Mouse (Mus musculus): Measurements from ENCODE around the gene Tnks2. TPM values are rescaled to one million over a fixed set of nuclear protein-coding genes. Genes with fewer than 3 reads are reported as not detected.

The Tnks2 gene
- polyA plus RNA-seq, 1 experiment from 2014 or later: 13.9 TPM

DNA sequence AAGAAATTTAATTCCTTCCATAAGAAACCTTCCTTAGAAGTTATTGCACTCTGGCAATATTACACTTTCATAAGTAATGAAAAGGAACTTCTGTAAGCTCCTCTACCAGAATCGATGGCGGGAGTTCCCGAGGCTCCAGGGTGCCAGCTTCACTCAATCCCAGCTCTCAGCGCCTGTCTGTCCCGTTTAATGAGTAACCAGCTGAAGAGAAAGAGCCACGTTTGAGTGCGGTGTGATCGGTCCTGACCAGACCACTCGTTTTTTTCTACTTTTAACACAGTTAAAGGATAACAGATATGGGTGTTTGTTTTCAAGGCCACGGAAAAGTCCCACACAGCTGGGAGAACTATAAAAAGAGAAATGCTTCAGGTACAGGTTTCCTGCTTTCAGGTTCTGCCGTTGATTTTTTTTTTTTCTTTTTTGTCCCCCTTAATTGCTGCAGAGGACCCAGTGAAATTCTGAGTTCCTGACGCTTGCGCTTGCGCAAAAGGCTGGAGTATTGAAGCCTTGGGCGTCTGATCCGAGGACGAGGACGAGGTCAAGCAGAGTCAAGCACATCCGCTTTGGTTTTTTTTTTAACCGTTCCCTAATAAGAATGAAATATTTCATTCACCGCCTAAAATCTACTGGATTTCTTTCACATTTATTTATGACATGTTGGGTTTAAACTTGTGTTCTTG is 25.5 kb upstream of the Tnks2 start:
- Histone ChIP-seq H3K4me2 (replicated peaks; ENCODE audit: low read depth) (peak overlapping the region; percentile 40), H3K36me3 (ENCODE audit: control insufficient read depth, insufficient read depth, low read length) (no peaks in the 10 kb centered on the region), H3K4me3 (ENCODE audit: low read depth, low read length) (no peak overlapping the region), H3K27me3 (ENCODE audit: control insufficient read depth, insufficient read depth, low read length) (no peaks in the 10 kb centered on the region), H3K4me1 (replicated peaks; ENCODE audit: control insufficient read depth, insufficient read depth) (no peaks in the 10 kb centered on the region), H3K9ac (ENCODE audit: low read length) (no peak overlapping the region), H3K27ac (replicated peaks) (no peak overlapping the region), H3K9me3 (ENCODE audit: control insufficient read depth, low read length) (no peaks in the 10 kb centered on the region)
- 41% methylated on average over 21 of the region's 21 CpGs for WGBS
- TF ChIP-seq CTCF (IDR thresholded peaks at IDR 0.05; ENCODE audit: low read depth) (no peak), EP300 (optimal IDR thresholded peaks at IDR 0.05) (no peak)
- ATAC-seq (ENCODE audit: low FRiP score, low TSS enrichment): no peak
- peak; percentile 33 for DNase-seq (ENCODE audit: low spot score)

DNA sequence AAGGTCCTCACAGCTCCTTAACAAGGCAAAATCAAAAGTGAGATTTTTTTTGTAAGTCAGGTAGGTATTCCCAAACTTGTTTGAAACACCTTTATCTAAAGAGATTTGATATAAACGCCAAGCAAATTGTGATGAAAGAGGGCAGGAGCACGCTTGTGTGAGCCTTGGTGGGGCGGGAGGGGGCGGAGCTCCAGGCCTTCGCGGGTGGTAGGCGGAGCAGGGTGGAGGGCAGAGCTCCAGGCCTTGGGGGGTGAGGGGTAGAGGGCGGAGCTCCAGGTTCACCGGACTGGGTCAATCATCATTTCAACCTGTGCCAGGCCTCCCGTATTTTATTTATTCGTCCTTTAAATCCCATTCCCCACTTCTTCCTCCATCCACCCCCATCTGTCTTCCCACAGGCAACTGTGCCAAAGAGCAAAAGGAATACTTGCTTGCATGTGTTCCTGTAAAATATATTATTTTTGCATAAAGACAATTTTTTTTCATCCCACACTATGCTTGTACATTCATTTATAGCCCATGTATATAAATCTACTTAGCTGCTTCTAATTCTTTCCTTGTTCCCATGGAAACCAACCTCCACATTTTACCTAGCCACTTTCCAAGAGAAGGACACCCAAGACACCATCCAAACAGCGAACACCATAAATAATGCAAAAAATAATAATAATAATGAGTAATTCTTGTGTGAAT is 24.4 kb upstream of the Tnks2 start:
- peak; percentile 59; the same call in 1 of the 2 replicates for ATAC-seq (ENCODE audit: low FRiP score, low TSS enrichment)
- Histone ChIP-seq H3K27ac (replicated peaks) (no peak overlapping the region), H3K27me3 (ENCODE audit: control insufficient read depth, insufficient read depth, low read length) (no peaks in the 10 kb centered on the region), H3K4me1 (replicated peaks; ENCODE audit: control insufficient read depth, insufficient read depth) (no peaks in the 10 kb centered on the region), H3K4me2 (replicated peaks; ENCODE audit: low read depth) (no peak overlapping the region), H3K36me3 (ENCODE audit: control insufficient read depth, insufficient read depth, low read length) (no peaks in the 10 kb centered on the region), H3K9ac (ENCODE audit: low read length) (no peak overlapping the region), H3K9me3 (ENCODE audit: control insufficient read depth, low read length) (no peaks in the 10 kb centered on the region), H3K4me3 (ENCODE audit: low read depth, low read length) (no peak overlapping the region)
- DNase-seq (ENCODE audit: low spot score): peak; percentile 58
- 30% methylated on average over 12 of the region's 12 CpGs for WGBS
- TF ChIP-seq EP300 (optimal IDR thresholded peaks at IDR 0.05): no peak
- no peak for TF ChIP-seq CTCF (IDR thresholded peaks at IDR 0.05; ENCODE audit: low read depth)

- Histone ChIP-seq H3K4me3 (ENCODE audit: low read depth, low read length) (no peak overlapping the region), H3K4me1 (replicated peaks; ENCODE audit: control insufficient read depth, insufficient read depth) (no peaks in the 10 kb centered on the region), H3K36me3 (ENCODE audit: control insufficient read depth, insufficient read depth, low read length) (no peaks in the 10 kb centered on the region), H3K27me3 (ENCODE audit: control insufficient read depth, insufficient read depth, low read length) (no peaks in the 10 kb centered on the region), H3K4me2 (replicated peaks; ENCODE audit: low read depth) (no peak overlapping the region), H3K9me3 (ENCODE audit: control insufficient read depth, low read length) (no peaks in the 10 kb centered on the region), H3K27ac (replicated peaks) (no peak overlapping the region), H3K9ac (ENCODE audit: low read length) (no peak overlapping the region)
- no peak for TF ChIP-seq EP300 (optimal IDR thresholded peaks at IDR 0.05)
- TF ChIP-seq CTCF (IDR thresholded peaks at IDR 0.05; ENCODE audit: low read depth): no peak
- no peak for DNase-seq (ENCODE audit: low spot score)
- 49% methylated on average over 8 of the region's 8 CpGs for WGBS
- ATAC-seq (ENCODE audit: low FRiP score, low TSS enrichment): no peak
These were observed 22.0 kb upstream of the Tnks2 start for GRCm38 (mm10) chr19:36812011-36812410.

DNA sequence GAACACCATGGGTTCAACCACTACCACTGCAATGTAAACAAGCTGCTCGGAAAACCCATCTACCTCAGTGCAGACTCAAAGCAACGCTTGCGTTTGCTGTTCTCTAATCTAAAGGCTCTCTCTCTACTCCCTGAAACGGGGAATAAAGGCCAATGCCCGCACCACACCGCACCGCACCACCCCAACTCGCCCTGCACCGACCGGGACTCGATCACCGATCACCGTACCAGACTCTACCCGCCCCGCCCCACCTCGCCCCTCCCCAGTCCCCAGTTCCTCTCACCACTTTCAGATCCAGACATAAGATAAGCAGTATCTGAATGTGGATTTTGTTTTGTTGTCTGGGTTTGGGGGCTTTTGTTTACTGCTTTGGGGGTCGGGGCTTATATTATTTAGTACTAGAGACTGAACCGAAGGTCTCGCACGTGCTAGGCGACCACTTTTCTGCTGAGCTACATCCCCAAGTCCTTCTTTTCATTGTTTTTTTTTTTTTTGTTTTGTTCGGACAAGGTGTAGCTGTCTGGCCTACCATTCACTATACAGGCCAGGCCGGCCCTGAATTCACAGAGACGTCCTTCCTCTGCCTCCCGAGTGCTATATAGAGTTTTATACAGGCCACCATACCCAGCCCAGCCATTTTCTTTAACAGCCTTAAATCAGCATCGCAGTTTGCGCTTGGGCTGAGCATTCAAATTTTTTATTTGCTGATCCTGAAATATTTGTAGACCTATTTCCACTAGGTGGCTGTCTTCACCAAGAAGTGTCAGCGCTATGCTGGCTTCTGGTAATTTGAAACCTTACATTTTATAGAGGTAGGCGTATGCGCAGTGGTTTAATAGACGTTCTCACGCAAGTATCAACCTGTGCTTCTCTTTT is 18.4 kb upstream of the Tnks2 start:
- no peak overlapping the region for H3K9ac ChIP-seq (ENCODE audit: low read length)
- H3K36me3 ChIP-seq (ENCODE audit: control insufficient read depth, insufficient read depth, low read length): no peaks in the 10 kb centered on the region
- H3K27me3 ChIP-seq (ENCODE audit: control insufficient read depth, insufficient read depth, low read length): no peaks in the 10 kb centered on the region
- H3K4me3 ChIP-seq (ENCODE audit: low read depth, low read length): no peak overlapping the region
- peak overlapping the region; percentile 44 for H3K4me2 ChIP-seq (replicated peaks; ENCODE audit: low read depth)
- TF ChIP-seq CTCF (IDR thresholded peaks at IDR 0.05; ENCODE audit: low read depth): peak; percentile 89
- TF ChIP-seq EP300 (optimal IDR thresholded peaks at IDR 0.05): no peak
- DNase-seq (ENCODE audit: low spot score) (no peak), ATAC-seq (ENCODE audit: low FRiP score, low TSS enrichment) (peak; percentile 80)
- no peaks in the 10 kb centered on the region for H3K9me3 ChIP-seq (ENCODE audit: control insufficient read depth, low read length)
- no peaks in the 10 kb centered on the region for H3K4me1 ChIP-seq (replicated peaks; ENCODE audit: control insufficient read depth, insufficient read depth)
- no peak overlapping the region for H3K27ac ChIP-seq (replicated peaks)
- 13% methylated on average over 31 of the region's 32 CpGs for WGBS

DNA sequence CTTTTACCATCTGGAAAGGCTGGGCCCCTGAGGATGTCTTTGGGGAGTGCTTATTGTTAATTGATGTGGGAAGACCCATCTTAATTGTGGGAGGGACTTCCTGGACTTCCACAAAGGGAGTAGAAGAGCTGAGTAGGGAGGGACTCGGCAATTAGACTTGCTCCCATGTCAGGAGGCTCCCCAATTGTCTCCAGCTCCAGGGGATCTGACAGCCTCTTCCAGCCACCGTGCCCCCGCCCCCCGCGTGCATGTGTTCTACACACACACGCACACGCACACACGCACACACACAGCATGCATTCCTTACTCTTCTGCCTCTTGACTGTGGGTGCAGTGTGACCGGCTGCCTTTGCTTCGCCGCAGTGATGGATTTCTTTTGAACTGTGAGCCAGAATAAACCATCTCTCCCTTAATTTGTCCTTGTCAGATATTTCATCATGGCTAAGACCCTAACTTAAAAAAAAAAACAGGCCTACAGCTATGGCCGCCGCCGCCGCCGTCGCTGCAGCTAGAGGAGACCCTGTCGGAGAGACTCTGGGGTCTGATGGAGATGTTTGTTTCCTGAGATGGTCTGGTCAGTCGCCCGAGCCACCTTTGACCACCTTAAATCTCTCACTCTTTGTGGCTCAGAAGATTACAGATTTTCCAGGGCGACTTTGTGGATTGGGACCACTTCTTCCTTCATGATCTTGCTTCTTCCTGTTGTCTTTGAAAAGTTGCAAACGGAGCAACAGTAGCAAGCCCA is 15.7 kb upstream of the Tnks2 start:
- Histone ChIP-seq H3K9me3 (ENCODE audit: control insufficient read depth, low read length) (no peaks in the 10 kb centered on the region), H3K4me2 (replicated peaks; ENCODE audit: low read depth) (peak overlapping the region; percentile 64), H3K4me3 (ENCODE audit: low read depth, low read length) (peak overlapping the region; percentile 39), H3K36me3 (ENCODE audit: control insufficient read depth, insufficient read depth, low read length) (no peaks in the 10 kb centered on the region), H3K4me1 (replicated peaks; ENCODE audit: control insufficient read depth, insufficient read depth) (no peaks in the 10 kb centered on the region), H3K27me3 (ENCODE audit: control insufficient read depth, insufficient read depth, low read length) (no peaks in the 10 kb centered on the region), H3K9ac (ENCODE audit: low read length) (peak overlapping the region; percentile 55), H3K27ac (replicated peaks) (0 out of 2 replicates have a peak overlapping the region, but pooled peaks have one; percentile 24)
- TF ChIP-seq CTCF (IDR thresholded peaks at IDR 0.05; ENCODE audit: low read depth) (no peak), EP300 (optimal IDR thresholded peaks at IDR 0.05) (no peak)
- ATAC-seq (ENCODE audit: low FRiP score, low TSS enrichment) (peak; percentile 36; the same call in 1 of the 2 replicates), DNase-seq (ENCODE audit: low spot score) (peak; percentile 47)
- WGBS: 9% methylated on average over 22 of the region's 22 CpGs
